ENCODE assay signal across 14 mouse cellular contexts in genomic region chr3:83995254-83995830, GRCm38 (mm10). TPM values are rescaled to one million over a fixed set of nuclear protein-coding genes. Genes with fewer than 3 reads are reported as not detected.
DNase-seq lines count a peak whose midpoint lies in the region; ATAC-seq lines count a peak whose summit lies in the region.
"Had no signal": no experiment of that assay in that cellular context is flagged by ENCODE, and none has a peak within 500 bp of the region (broad histone marks: within the 10 kb centered on the region; RNA-seq: fewer than 3 reads in every experiment).

No protein-coding gene starts in this region.

- H3K4me3 ChIP-seq in neural tube, embryonic 13.5 days: no peak overlapping the region
- H3K4me3 ChIP-seq in neural tube, embryonic 15.5 days (replicated peaks): no peak overlapping the region
- no peak overlapping the region for H3K4me3 ChIP-seq in forebrain, embryonic 15.5 days
- H3K4me3 ChIP-seq: embryonic facial prominence, embryonic 13.5 days; hindbrain, embryonic 15.5 days had no signal

- peak overlapping the region; percentile 33; the same call in 1 of the 2 replicates for H3K27ac ChIP-seq in neural tube, embryonic 13.5 days (replicated peaks)
- H3K27ac ChIP-seq in neural tube, embryonic 15.5 days (replicated peaks): no peak overlapping the region
- peak overlapping the region; percentile 78 for H3K27ac ChIP-seq in forebrain, embryonic 15.5 days (replicated peaks)
- H3K27ac ChIP-seq: embryonic facial prominence, embryonic 13.5 days; hindbrain, embryonic 15.5 days had no signal

- no peaks in the 10 kb centered on the region for H3K36me3 ChIP-seq in neural tube, embryonic 13.5 days
- H3K36me3 ChIP-seq in neural tube, embryonic 15.5 days: no peaks in the 10 kb centered on the region
- H3K36me3 ChIP-seq in forebrain, embryonic 15.5 days: 0 out of 2 replicates have a peak, but pooled peaks cover 3% of the 10 kb centered on the region
- H3K36me3 ChIP-seq: embryonic facial prominence, embryonic 13.5 days; hindbrain, embryonic 15.5 days had no signal

- 54% methylated on average over 9 of the region's 9 CpGs for WGBS in neural tube, embryonic 13.5 days
- 56% methylated on average over 9 of the region's 9 CpGs for WGBS in neural tube, embryonic 15.5 days
- WGBS in forebrain, embryonic 15.5 days: 36% methylated on average over 9 of the region's 9 CpGs

- H3K9ac ChIP-seq in neural tube, embryonic 13.5 days: no peak overlapping the region; the same call in 1 of the 2 replicates
- no peak overlapping the region for H3K9ac ChIP-seq in neural tube, embryonic 15.5 days (replicated peaks)
- no peak overlapping the region for H3K9ac ChIP-seq in forebrain, embryonic 15.5 days (replicated peaks)
- H3K9ac ChIP-seq: embryonic facial prominence, embryonic 13.5 days; hindbrain, embryonic 15.5 days had no signal

- H3K9me3 ChIP-seq in neural tube, embryonic 13.5 days: no peaks in the 10 kb centered on the region
- no peaks in the 10 kb centered on the region for H3K9me3 ChIP-seq in neural tube, embryonic 15.5 days (replicated peaks)
- H3K9me3 ChIP-seq in forebrain, embryonic 15.5 days: no peaks in the 10 kb centered on the region
- H3K9me3 ChIP-seq: embryonic facial prominence, embryonic 13.5 days; hindbrain, embryonic 15.5 days had no signal

- no peak for ATAC-seq in neural tube, embryonic 13.5 days (ENCODE audit: low read depth)
- ATAC-seq in neural tube, embryonic 15.5 days (ENCODE audit: low FRiP score): no peak
- ATAC-seq in forebrain, embryonic 15.5 days (replicated peaks): no peak

- peak; percentile 48 to 70 for DNase-seq in heart, adult 18-20 months
- no peak for DNase-seq in heart, adult 11 months
- peak; percentile 24 for DNase-seq in skeletal muscle tissue, adult 2 months (ENCODE audit: low read depth, low spot score)
- DNase-seq in frontal cortex, postnatal 25 days (ENCODE audit: low spot score in 2 of 2): no peak
- DNase-seq in kidney, postnatal 36 days: no peak
- DNase-seq: kidney, postnatal 4 days; right cerebral cortex, adult 18-20 months; thymus, postnatal 25 days had no signal

- peaks cover 75% of the 10 kb centered on the region for H3K4me1 ChIP-seq in neural tube, embryonic 13.5 days (replicated peaks)
- H3K4me1 ChIP-seq in neural tube, embryonic 15.5 days: peaks cover 52% of the 10 kb centered on the region
- peaks cover 80% of the 10 kb centered on the region for H3K4me1 ChIP-seq in forebrain, embryonic 15.5 days

- H3K27me3 ChIP-seq in neural tube, embryonic 13.5 days: no peaks in the 10 kb centered on the region
- no peaks in the 10 kb centered on the region for H3K27me3 ChIP-seq in neural tube, embryonic 15.5 days (replicated peaks)
- H3K27me3 ChIP-seq in forebrain, embryonic 15.5 days: no peaks in the 10 kb centered on the region
- H3K27me3 ChIP-seq: embryonic facial prominence, embryonic 13.5 days; hindbrain, embryonic 15.5 days had no signal

- no peak overlapping the region for H3K4me2 ChIP-seq in neural tube, embryonic 13.5 days
- no peak overlapping the region for H3K4me2 ChIP-seq in neural tube, embryonic 15.5 days
- no peak overlapping the region for H3K4me2 ChIP-seq in forebrain, embryonic 15.5 days (replicated peaks)
- H3K4me2 ChIP-seq: embryonic facial prominence, embryonic 13.5 days; hindbrain, embryonic 15.5 days; liver, embryonic 11.5 days had no signal

RNA-seq across cellular contexts. Expression of gene Tmem131l, which starts 44.6 kb away (rescaled TPM):
- 10 to 100 TPM; 17.1 to 24.2 TPM for total RNA-seq in heart, adult 18-20 months (2021)
- 75.1 and 75.3 TPM in 2 replicates for polyA plus RNA-seq in neural tube, embryonic 13.5 days (2015; fragmentation: Nextera tagmentation; extraction: Ambion mirVana)
- 43.0 and 71.5 TPM in 2 replicates for polyA plus RNA-seq in neural tube, embryonic 15.5 days (2015; fragmentation: Nextera tagmentation; extraction: Ambion mirVana)
- polyA plus RNA-seq in forebrain, embryonic 15.5 days (2015; fragmentation: Nextera tagmentation; extraction: Ambion mirVana): 125 and 130 TPM in 2 replicates

Comparison
In these comparisons a context has a peak if more than half of its experiments do, and no peak if none do; other contexts are left out.
1. DNase-seq: peak in heart, adult 18-20 months (2 of 2) and skeletal muscle tissue, adult 2 months (single experiment); none in heart, adult 11 months (single experiment), frontal cortex, postnatal 25 days (0 of 2) and kidney, postnatal 36 days (0 of 2).